Mouse (Mus musculus) cerebellum, postnatal 14 days (tissue): ENCODE measurements around the gene Arg2.

ENCODE experiments used
- DNase-seq, 2 experiments: peaks; one replicate each; pipeline ENCODE4 v3.0.0; 2021; ENCODE audit warnings: mixed read lengths in 2 of 2

The Arg2 gene

DNA sequence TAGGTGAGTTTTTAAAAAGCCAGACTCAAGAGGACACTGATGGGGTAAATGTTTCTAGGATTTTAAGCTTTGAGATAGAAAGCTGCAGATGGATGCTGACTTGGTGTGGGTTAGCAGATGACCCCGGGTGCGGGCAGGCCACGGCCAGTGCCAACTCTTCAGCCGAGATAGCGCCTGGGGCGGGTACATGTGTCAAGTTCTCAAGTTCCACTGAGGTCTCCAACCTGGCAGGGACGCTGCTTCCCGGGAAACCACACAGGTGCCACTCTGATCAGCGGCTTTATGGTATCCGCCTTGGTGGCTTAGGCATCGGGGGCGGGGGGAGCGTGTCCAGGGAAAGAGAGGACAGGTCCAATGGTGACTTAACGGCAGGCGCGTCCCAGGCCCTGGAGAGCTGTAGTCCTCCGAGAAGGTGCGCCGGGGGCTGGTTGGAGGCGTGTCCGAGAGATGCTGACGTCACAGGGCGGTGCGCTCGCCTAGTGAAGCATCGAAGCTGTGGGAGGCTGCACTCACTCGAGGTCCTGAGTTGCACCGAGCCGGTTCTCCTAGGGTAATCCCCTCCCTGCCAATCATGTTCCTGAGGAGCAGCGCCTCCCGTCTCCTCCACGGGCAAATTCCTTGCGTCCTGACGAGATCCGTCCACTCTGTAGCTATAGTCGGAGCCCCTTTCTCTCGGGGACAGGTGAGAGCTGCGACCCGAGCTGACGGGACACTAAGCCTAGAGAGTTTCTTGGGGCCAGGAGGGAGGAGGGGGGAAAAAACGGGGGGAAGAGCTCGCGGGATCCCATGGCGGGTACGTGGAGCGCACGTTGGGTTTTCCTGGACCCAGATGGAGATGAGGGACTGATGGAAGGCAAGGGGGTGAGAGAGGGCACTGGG lies at the start of gene Arg2:
TSS of gene Arg2 (plus strand) at position 479 of the 879 bp plus-strand sequence.
- DNase-seq = peak; percentile 87 to 90

DNA sequence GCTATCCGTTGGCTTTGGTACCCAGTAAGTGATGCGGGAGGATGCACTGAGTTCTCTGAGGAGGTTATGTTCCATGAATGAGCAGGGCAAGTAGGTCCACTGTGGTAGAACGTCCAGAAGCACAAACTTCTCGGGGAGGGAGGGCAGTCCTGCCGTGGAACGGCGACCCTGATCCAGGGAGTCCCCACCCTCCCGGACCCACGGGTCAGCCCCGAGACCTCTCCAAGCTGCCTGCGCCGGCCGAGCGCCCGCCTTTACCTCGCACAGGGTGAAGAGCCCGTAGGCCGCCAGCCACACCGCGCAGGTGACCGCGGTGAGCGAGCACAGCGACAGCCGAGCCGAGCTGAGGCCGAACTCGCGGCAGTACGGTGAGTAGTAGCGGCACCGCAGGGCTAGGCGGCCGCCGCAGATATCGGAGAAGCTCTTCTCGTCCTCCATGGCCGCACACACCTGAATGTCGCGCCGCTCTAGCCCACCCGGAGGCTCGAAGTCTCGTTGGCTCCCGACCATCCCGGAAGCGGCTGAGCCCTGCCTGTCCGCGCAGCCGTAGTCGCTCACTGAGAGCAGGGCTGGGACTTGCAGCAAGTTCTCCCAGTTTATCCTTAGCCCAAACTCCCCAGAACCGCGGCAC lies 41.3 kb upstream of the Arg2 start, which contains the start of gene Pigh:
TSS of gene Pigh (minus strand) at position 470 of the 631 bp plus-strand sequence.
- DNase-seq = peak; percentile 92 to 93

DNA sequence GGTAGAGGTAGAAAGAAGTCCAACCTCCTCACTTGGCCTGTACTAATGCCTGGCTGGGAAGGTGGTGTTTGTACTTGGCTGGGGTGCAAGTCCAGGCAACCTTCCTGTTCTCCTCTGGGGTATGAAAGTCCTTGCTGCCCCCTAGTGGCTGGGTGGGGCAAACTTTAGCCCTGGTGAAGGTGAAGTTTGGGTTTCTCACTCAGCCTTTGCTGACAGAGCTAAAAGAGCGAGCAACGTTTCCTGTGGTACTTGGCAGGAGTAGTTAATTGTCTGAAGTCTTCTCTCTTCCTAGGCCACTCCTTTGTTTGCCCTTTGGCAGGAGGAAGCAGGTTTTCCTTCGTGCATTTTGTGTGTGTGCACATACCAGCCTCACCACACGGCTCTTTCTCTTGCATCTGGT lies 38.0 kb upstream of the Arg2 start:
- DNase-seq = peak; percentile 37 to 41

DNA sequence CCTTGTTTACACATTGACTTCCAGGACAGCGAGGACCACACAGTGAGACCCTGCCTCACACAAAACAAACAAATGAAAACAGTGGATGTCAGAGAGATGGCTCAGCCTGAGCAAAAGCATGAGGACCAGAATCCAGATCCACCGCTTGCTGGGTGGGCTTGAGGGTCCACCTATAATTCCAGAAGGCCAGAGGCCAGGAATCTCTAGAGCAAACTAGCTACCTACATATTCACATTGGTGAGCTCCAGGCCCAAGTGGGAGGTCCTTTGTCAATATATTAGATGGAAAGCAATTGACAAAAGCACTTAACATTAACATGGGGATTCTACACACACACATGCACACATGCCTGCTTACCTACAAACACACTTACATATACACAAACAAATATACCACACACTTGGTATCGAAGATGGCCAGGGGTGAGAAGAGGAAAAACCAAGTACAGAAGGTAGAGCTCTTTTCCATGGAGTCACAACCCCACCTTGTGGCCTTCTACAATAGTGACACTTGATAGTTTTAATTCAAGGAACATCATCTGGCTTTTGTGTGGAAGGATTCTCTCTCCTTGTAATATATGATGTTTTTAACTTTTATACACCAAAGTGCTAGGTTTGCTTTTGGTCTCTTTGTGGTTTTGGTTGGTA lies 33.3 kb upstream of the Arg2 start:
- DNase-seq = peak; percentile 71 to 72

DNA sequence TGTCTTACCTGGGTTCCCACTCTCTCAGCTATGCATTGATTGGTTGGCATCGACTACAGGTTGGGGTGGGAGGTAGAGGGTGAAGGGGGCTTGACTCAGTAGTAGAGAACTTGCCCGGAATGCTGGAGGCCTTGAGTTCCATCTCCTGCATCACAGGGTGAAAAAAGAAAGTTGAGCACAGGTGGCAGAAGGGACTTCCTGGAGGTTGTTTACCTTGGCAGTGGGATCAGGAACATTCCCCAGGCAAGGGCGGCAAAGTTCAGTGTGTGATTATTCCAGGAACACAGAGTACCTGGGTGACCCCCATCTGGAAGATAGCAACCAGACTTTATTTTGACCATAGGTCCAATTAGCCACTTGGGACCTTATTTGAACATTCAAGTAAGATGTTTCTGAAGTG lies 26.8 kb upstream of the Arg2 start:
- no peak for DNase-seq

DNA sequence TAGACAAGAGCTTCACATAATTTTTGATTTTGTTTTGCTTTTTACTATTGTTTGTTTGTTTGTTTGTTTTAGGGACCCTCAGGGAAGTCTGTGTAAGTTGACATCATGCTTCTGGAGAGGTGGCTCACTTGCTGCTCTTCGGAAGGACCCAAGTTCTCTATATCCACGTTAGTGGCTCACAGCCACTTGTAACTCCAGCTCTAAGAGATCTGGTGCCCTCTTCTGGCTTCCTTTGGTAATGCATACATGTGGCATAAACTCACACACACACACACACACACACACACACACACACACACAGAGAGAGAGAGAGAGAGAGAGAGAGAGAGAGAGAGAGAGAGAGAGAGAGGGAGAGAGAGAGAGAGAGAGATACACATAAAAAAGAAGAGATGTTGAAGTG lies 26.0 kb upstream of the Arg2 start:
- DNase-seq = peak in 1 of 2 experiments; percentile 27

DNA sequence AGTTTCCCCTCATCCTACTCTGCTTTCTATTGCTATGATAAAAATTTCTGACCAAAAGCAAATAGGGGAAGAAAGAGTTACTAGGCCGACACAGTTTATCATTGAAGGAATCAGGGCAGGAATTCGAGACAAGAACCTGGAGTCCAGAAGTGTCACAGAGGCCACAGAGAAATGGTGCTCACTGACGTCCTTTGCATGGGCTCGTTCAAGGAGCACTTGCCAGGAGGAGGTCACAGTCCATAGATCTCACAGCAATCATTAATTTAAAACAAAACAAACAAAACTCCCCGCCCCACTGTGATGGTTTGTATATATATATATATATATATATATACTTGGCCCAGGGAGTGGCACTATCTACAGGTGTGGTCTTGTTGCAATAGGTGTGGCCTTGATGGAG lies 25.3 kb upstream of the Arg2 start:
- DNase-seq = no peak

DNA sequence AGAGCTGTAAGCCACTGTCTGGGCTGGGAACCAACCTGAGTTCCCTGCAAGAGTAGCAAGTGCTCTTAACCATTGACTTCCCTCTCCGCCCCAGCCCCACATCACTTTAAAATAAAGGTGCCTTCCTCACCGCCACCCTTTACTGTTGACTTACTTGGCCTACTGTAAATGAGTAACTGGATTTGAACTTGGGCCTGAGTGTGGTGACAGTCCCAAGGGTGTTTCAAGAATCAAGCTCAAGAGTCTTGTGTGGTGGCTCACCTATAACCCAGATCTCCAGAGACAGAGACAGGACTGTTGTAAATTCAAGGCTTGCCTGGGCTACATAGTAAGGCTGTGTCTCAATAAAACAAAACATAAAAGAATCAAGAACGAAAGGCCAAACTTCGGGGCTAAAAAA lies 11.6 kb upstream of the Arg2 start:
- no peak for DNase-seq

DNA sequence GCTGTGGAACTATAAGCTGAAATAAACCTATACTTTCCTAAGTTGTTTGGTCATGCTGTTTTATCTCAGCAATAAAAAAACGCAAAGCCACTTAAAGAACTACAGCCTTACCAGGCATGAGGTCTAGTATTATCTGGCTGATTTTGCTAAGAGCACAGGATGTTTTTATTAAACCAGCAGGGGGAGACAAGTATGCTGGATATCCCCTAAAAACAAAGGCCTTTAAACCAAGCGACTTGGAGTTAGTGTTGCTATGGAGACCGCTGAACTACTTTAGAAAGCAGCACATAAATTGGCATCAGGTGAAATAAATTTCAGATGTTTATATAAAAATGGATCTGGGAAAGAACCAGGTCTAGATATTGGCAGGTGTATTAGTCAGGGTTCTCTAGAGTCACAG lies 7.8 kb upstream of the Arg2 start:
- peak in 1 of 2 experiments; percentile 9 for DNase-seq

DNA sequence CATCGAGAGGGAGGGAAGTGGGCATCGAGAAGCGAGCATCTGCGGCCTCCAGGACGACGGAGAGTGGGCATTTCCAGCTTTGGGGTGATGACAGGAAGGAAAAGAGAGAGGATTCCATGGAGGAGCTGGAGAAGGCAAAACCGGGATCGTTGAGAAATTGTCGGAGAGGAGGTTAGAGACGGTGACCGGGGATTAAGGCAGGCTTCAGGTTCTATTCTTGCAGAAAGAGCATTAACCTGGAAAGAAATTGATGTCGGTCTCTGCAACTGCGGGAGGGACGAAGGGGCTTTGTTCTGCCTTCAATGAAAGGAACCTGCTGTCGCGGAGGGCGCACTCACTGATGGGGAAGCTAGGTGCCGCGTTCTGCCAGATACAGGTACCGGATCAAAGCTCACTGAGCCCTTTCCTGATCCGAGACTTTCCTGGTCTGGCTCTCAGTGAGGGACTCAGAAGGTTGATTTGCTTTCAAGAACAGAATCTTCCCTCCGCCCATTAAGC lies 650 bp downstream of the Arg2 start:
- DNase-seq = peak; percentile 38 to 41

DNA sequence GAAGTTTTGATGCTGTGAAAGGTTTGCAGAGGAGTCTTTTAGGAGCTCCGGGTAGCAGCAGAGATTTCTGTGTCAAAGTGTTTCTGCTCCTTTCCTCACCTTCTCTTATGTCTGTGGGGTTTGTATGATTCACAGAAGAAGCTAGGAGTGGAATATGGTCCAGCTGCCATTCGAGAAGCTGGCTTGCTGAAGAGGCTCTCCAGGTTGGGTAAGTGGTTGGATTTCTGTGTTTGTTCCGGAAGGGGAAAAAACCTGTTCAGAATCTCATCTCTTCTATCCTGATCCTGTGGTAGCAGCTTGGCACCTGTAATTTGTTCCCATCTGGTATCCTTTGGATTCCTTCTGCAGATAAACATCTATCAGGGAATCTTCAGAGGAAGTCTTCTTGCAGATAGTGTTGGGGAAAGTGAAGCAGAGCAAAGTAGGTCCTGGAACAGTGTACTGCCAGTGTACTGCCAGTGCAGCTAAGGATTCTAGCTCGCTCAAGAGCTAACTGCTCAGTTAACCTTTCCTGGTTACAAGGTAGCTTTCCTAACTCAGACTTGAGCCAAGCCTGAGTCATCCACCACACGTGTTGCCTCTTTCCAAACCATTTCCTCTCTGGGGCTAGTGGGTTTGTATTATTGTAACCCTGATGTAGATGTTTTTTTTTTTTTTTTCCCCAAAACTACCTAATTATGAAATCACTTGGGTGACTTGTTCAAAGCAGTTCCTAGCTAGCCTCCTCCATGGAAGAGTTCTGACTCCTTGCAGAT lies 1.3 kb downstream of the Arg2 start:
- DNase-seq = peak; percentile 4 to 11

DNA sequence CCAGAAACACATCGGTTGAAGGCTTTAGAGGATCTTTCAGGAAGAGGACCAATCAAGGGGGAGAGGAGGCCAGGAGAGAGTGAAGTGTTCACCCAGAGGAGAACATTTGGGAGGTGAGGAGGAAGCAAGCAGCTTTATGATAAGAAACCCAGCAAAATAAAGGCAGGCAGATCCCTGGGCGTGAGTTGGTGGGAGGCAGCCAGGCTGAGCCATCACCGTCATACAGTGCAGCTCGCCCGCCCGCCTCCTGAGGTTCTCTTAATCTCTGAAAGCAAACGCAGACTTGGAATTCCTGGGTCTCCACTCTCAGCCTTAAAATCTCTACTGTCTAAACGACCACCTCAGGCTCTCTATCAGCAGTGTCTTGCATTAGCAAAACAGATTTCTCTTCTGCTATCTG lies 4.1 kb downstream of the Arg2 start:
- no peak for DNase-seq

DNA sequence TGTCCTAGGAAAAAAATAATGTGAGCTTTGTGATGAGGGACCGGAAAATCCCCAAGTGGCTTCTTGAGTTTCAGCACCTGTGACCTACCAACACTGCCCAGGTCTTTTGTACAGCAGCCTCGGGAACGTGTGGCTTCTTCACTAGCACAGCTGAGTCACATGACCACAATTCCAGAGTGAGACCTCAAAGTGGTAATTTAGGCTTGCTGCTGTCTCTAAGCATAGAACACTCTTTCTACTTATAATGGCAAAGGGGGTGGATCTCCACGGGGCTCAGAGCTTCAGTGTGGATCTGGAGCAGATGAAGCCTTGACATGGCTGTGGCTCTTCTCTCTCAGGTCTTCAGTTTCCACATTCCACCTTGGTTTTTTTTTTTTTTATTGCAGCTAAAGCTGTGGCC lies 4.5 kb downstream of the Arg2 start:
- no peak for DNase-seq

DNA sequence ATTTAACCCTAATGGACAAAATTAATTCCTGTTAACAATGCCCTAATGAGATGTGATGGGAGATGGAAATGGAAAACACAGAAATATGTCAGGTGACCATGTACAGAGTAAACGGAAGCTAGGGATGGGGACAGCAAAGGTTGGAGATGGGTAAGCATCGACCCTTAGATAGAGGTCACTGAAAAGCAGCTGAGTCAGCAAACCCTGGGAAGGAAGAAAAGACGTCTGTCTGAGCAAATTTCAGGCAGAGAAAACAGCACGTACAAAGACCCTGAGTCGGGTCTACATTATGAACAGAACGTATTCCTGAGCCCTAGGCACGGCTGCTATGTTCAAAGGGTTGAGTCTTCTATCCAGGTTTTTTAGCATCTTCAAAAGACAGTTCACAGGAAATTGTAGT lies 6.4 kb downstream of the Arg2 start:
- DNase-seq = no peak

DNA sequence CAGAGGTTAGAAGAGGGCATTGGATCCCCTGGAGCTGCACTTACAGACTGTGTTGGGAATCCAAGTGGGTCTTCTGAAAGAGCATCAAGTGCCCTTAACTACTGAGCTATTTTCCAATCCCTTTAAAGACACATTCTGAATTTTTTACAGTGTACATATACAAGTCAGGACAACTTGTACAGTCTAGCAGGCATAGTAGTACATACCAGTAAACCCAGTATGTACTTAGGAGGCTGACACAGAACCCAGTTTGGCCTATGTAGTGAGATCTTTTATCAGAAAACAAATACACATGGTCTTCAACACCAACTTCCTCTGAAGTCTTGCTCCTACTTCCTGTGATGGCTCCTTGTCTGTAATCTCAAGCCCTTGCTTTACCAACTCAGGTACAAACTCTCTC lies 8.4 kb downstream of the Arg2 start:
- no peak for DNase-seq

DNA sequence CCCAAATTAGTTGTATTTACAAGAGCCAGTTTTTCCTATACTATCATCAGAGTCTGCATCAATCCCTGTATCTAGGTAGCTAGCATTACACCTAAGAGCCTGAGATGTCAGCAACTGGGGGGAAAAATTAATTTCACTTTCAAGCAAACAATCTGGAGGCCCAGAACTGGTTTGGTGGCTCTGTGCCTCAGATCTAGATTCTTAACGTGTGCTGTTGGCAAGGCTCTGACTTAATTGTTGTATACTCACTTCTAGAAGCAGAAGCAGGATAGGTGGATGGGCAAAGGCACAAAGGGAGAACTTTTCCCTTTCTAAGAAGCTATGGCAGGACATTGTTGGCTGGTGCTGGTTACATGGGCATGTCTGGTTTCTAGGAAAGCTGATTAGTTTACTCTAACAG lies 8.8 kb downstream of the Arg2 start:
- DNase-seq = no peak

DNA sequence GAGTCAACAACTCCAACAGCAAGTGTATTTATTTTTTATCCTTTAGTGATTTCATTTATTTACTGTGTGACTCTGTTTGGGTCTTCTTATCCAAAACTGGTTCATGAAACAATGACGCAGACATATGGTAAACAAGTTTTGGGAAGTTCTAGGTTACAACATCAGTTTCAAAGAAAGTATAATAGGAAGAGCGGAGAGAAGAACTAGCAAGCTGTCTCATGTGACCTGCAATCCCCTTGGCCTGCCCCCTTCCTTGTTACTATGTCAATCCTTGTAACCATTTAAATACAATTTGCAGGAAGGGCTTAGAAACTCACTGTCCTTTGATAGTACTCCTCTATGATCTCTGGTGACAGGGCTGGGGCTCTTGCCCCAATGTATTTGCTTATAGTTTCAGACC lies 10.2 kb downstream of the Arg2 start:
- DNase-seq = no peak

DNA sequence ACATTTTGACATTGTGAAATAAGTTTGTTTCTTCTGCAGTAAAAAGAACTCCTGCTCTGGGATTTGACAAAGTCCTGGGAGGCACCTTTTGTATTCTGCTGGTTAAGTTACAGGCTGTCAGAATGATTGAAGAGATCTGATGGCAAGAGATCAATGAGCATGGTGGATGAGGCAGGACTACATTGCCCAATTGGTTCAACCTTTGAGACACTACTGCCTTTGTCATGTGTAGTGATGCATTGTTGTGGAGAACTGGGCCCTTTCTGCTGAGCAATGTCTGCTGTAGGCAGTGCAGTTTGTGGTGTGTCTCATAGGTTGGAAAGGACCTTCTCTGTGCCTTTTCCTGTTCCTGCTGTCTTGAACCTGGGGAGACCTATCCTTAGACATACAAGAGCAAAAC lies 10.8 kb downstream of the Arg2 start:
- DNase-seq = no peak

DNA sequence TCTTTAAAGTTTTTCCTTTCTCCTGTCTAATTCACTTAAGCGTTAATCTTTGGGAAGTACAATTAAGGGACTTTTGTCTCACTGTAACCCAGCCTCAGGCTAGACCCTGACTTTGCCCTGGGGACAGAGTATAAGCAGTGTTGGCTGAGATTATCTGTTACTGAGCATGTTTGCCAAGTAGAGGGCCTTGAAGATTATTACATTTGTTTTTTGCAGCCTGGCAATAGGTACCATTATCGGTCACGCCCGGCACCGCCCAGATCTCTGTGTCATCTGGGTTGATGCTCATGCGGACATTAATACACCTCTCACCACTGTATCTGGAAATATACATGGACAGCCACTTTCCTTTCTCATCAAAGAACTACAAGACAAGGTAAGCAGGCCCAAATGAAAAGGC lies 19.1 kb downstream of the Arg2 start:
- no peak for DNase-seq

DNA sequence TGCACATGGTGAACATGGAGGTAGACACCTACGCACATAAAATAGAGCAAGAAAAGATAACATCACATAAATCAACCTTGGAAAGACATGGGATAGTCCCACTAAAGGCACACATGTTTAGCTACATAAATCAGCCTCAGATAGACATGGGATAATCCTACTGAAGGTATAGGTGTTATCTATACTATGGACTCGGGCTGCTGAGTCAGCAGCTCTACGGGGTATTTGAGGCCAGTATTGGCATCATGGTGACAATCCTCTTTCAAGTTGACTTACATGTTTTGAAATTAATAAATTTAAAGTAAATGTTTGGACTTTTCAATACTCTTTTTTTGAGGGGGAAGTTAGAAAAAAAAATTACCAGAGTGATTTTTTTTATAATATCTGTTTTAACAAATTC lies 32.3 kb downstream of the Arg2 start:
- DNase-seq = no peak

DNA sequence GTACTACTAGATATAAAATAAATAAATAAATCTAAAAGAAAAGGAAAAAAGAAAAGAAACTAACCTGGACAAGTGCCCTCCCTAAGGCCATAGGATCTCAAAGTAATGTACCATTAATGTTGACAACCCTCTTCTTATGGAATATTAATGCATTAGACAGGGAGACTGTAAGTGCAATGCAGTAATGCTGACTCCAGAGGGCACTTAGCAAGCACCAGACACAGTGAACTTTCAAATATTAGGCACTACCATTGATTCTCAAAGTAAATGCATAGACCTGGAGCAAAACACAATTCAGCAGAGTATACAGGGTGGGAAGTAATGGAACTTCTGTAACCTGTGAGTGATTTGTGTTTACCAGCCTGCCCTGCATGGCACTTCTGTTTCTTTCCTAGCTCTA lies 38.6 kb downstream of the Arg2 start:
- no peak for DNase-seq

DNA sequence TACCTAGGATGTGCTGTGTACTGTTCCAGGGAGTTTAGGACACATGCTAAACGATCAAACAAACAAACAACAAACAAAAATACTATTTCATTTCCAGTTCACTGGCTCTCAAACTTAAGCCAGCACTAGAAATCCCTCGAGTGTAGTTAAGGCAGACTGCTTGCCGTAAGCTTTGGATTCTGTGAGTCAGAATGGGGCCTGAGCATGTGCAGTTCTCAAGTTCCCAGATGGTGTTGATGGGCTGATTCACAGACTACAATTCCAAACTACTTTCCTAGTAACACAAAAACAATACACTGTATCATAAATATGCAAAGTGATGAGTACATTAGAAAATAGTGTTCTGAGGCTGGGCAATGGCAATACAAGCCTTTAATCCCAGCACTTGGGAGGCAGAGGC lies 39.8 kb downstream of the Arg2 start:
- no peak for DNase-seq
